Mouse (Mus musculus) gastrocnemius, adult 2 months (tissue): ENCODE data around the gene Fam20a. TPM values are rescaled to one million over a fixed set of nuclear protein-coding genes. Genes with fewer than 3 reads are reported as not detected.
A peak's percentile ranks its signal among the peaks of the same experiment; 100 is the strongest.

ENCODE experiments used
- DNase-seq: peaks from one replicate; pipeline ENCODE4 v3.0.0; 2022
- H3K27ac ChIP-seq: fragments of 200-600 bp; 2 replicates; pipeline ENCODE4 v1.8.1; 2022; ENCODE audit warnings: mild to moderate bottlenecking
- H3K4me3 ChIP-seq: fragments of 200-600 bp; 2 replicates; pipeline ENCODE4 v1.8.1; 2022; ENCODE audit warnings: mild to moderate bottlenecking, moderate library complexity
- CTCF ChIP-seq: fragments of 200-600 bp; IDR thresholded peaks from 2 replicates; pipeline ENCODE4 v1.8.1; 2022; ENCODE audit warnings: antibody characterized with exemption, mild to moderate bottlenecking, moderate library complexity
- intact Hi-C: fragments of 180-260 bp; cut with DNase I; formaldehyde crosslinking; loops from one replicate; pipeline ENCODE4 v1.15.1; 2025
- total RNA-seq, 2 experiments: library from RNA; stranded (reverse); gene quantifications; 2 replicates each; pipeline ENCODE4 v1.2.3; 2021

Gene Fam20a
- total RNA-seq, 2 experiments from 2014 or later: 1.2 to 2.7 TPM

DNA sequence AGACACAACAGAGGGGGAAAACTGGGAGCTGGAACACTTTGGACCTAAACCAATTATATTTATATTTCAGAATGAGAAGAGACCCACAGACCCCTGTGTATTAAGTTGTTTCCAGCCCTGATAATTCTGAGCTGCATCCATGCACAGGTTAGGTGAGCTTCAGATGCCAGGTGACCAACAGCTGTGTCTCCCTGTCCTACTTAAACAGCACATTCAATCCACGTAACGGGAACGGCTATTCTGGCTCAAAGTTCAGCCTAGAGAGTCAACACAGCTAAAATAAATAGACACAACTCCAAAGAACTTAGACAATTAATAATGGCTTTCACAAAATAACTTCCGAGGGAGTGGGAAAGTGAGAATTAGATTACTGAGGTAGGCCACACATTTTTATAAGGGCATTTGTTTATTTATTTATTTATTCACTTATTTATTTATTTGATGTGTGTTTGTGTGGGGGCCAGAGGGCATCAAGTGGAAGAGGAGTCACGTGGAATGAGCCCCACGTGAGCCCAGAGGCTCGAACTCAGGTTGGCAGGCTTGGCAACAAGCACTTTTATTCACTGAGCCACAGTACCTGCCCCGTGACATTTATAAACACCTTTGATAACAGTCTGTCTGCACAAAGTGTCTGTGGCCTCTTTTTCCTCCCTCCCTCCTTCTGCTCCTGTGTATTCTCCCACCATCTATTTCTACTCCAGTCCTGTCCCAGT is 10.8 kb upstream of the Fam20a start:
- Histone ChIP-seq H3K4me3 (no peak overlapping the region), H3K27ac (no peak overlapping the region)
- TF ChIP-seq CTCF: no peak
- no peak for DNase-seq
- intact Hi-C loops: no loop called here

DNA sequence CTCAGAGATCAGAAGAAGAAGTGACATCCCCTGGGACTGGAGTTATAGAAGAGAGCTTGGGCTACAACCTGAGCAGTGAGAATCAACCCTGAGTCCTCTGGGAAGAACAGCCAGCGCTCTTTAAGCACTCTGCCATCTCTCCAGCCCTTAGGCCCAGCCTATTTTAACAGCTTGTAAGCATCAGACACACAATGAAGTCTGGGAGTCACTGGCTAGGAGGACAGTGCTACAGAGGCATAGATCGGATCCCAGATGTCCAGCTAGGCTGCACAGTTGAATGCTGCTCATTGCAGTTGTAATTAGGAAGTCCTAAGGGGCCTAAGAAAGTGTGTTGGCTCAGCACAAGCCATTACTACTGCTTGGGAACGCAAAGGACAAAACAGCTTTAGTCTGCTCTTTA is 6.3 kb upstream of the Fam20a start:
- intact Hi-C loops: no loop called here
- Histone ChIP-seq H3K4me3 (no peak overlapping the region), H3K27ac (no peak overlapping the region)
- no peak for TF ChIP-seq CTCF
- DNase-seq: no peak

DNA sequence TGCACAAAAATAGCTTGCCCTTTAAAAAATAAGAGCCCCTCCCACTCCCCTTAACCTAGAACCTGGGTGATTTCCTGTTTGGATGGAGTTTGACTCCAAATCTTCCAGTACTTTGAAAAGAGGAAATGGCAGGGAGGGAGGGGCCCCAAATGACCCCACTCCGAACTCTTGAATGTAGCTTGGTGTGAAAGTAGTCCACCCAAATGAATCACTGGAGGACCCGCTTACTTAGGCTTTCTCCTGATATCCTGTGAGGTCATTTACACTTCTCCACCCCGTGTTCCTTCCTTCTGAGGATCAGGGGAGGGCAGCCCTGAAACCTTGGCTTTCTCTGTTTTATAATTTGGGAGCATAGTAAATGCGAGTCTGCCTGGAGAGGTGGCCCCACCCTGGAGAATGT is 632 bp upstream of the Fam20a start:
- intact Hi-C loops: loop anchor here (5.0 kb wide), 1 partner anchor 50 kb away; no protein-coding TSS in a partner anchor
- no peak for TF ChIP-seq CTCF
- Histone ChIP-seq H3K27ac (peak overlapping the region; percentile 90), H3K4me3 (peak overlapping the region; percentile 82)
- DNase-seq: peak; percentile 50

DNA sequence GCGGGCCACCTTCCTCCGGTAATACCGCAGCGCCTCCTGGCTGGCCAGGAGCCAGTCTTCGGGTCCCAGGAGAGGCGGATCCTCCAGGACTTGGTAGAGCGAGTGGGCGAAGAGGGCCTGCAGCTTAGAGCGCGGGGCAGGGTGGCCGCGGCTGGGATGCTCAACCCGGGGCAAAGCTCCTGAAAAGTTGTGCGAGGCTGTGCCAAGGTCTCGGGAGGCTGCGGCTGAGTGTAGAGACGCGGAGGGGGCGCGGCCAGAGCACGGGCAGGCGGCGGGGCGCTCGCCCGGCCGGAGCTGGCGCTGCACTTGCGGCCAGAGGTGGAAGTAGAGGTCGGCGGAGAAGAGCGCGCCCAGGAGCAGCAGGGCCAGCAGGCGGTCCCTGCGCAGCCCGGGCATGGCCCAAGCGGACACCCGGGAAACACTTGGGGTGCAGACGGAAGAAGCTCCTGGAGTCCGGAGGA is 729 bp downstream of the Fam20a start:
- H3K4me3 ChIP-seq: peak overlapping the region; percentile 82
- peak; percentile 73 for DNase-seq
- TF ChIP-seq CTCF: peak; percentile 25
- H3K27ac ChIP-seq: peak overlapping the region; percentile 90
- intact Hi-C loops: loop anchor here (5.0 kb wide), 1 partner anchor 49 kb away; no protein-coding TSS in a partner anchor

DNA sequence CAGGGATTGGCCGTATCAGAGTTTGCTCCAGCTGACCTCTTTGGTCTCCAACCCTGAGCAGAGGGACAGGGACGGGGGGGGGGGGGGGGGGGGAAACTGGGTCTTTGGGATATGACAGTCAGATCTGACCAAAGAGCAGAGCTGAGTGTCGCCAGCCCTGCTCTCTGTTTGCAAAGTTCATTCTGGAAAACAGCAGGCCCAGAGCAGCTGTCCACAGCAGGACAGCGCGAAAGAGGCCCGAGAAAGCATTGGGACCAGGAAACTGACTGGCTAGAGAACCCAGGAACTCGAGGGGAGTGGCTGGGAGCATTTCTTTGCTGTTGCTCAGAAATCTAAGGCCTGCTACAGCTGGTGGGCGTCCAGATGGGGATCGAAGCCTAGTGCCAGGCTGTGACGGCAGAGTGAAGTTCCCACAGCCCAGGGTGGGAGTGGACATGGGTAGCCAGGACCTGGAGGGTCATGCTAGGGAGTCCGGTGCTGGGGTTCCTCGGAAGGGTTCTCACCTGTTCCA is 1.2 kb downstream of the Fam20a start:
- no peak for TF ChIP-seq CTCF
- DNase-seq: peak; percentile 63
- peak overlapping the region; percentile 82 for H3K4me3 ChIP-seq
- intact Hi-C loops: loop anchor here (5.0 kb wide), 1 partner anchor 49 kb away; no protein-coding TSS in a partner anchor
- H3K27ac ChIP-seq: peak overlapping the region; percentile 90

DNA sequence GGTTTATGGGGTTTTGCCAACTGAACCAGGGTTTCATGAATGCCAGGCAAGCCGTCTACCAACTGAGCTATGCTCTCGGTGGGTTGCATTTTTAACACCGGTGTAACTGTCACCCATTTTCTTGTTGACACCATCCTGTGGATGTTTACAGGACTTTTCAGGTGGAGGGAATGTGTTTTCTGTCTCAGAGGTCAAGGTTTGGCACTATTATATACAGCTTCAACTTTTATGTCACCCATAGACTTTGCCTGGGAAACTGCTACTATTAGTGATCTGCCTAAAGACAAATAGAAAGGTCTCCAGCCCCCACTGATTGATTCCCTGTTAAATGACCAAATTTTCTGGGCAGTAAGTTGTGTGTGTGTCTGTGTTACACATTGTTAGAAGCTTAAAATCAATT is 2.7 kb downstream of the Fam20a start:
- intact Hi-C loops: no loop called here
- Histone ChIP-seq H3K4me3 (peak overlapping the region; percentile 82), H3K27ac (peak overlapping the region; percentile 12; the same call in 1 of the 2 replicates)
- DNase-seq: no peak
- no peak for TF ChIP-seq CTCF

DNA sequence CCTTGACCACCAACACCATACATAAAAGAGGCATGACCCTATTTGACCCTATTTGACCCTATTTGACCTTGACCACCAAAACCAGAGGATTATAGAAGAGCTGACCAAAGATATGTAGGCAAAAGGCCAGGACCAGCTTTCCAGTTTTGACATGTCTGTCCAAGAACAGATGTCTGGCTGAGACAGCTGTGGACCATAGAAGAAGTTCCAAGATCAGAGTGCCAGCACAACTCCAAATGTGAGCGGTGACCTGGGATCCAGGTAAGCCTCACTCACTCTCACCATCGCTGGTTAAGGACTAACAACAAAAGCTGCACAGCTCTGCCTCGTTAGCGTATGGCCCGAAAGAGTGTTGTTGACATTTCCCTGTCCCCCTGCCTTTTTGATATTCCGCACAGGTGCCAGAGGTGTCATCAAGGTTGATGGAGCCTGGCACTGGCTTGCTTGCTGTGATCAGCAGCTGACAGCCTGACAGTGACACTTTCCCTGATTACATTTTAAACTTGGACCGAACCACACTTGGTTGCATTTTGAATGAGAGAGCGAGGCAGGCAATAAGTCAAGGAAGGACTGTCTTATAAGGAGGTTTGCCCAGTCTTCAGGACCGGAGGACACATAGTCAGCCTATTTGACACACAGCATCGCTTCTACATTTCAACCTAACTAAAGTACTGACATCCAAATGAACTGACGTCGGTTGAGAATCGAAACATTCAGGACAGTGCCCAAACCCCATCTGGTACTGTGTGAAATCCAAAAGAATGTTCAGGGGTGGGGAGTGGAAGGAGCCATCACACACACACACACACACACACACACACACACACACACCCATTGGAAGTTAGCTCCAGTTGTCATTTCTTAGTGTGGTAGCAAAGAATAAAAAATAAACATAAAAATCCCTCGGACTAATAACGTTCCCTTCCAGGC is 3.8 kb downstream of the Fam20a start:
- H3K4me3 ChIP-seq: peak overlapping the region; percentile 24
- intact Hi-C loops: no loop called here
- no peak for DNase-seq
- peak overlapping the region; percentile 56 for H3K27ac ChIP-seq
- TF ChIP-seq CTCF: no peak

DNA sequence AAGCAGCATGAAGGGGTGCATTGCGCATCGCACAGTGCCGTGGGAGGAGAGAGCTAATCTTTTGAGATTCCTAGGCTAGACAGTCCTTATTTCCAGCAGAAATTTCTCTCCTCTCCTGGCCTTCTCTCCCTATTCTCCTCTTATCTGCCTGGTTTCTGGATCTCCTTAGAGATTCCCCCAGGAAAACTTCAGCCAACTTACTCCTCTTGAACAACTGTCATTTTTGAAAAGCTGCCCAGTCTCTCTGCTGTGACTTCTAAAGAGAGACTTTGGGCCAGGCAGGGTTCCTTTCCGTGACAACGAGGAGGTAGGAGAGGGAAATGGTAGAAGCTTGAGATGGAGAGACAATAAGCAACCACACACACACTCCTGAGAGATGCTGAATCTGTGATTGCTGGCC is 4.6 kb downstream of the Fam20a start:
- intact Hi-C loops: no loop called here
- H3K27ac ChIP-seq: peak overlapping the region; percentile 56
- no peak for TF ChIP-seq CTCF
- DNase-seq: no peak
- H3K4me3 ChIP-seq: no peak overlapping the region

DNA sequence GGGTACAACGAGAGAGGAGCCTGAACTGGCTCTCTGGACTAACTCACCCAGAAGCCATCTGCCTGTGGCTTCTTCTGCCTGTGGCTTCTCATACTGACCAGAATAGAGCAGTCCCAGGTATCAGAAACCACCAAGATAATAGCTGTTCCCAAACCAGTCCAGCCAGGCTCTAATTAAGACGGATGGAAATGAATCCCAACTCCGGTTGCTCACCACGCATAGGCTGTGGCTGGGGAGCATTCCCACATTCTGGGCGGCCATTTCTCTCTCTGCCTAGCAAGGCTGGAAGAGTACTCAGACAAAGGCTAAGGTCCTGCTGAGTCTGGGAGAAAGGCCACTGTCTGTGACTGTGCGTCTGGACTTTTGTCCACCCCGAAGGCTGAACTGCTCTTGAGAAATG is 5.1 kb downstream of the Fam20a start:
- Histone ChIP-seq H3K27ac (peak overlapping the region; percentile 56; the same call in 1 of the 2 replicates), H3K4me3 (no peak overlapping the region)
- intact Hi-C loops: no loop called here
- no peak for DNase-seq
- no peak for TF ChIP-seq CTCF

DNA sequence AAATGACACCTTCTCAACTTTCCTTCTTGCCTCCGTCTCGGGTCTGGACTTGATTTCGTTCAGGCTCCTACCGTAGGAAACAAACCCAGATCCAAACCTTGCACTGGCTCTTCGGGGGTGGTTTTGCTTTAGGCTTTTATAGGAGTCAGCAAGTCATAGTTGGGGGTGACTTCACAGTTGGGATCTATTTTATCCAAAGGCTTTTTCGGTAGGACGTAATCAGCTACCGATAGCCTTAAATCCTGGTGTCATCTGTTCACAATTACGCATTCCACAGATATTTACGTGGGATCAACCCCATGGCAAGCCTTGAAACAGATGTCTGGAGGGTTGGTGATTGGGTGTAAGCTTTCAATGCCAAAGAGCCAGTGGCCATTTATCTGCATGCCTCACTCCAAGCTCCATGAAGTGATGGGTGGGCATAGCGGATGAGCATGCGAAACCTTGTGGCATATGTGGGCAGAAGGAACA is 6.7 kb downstream of the Fam20a start:
- TF ChIP-seq CTCF: no peak
- intact Hi-C loops: no loop called here
- no peak for DNase-seq
- H3K27ac ChIP-seq: peak overlapping the region; percentile 29
- H3K4me3 ChIP-seq: no peak overlapping the region

DNA sequence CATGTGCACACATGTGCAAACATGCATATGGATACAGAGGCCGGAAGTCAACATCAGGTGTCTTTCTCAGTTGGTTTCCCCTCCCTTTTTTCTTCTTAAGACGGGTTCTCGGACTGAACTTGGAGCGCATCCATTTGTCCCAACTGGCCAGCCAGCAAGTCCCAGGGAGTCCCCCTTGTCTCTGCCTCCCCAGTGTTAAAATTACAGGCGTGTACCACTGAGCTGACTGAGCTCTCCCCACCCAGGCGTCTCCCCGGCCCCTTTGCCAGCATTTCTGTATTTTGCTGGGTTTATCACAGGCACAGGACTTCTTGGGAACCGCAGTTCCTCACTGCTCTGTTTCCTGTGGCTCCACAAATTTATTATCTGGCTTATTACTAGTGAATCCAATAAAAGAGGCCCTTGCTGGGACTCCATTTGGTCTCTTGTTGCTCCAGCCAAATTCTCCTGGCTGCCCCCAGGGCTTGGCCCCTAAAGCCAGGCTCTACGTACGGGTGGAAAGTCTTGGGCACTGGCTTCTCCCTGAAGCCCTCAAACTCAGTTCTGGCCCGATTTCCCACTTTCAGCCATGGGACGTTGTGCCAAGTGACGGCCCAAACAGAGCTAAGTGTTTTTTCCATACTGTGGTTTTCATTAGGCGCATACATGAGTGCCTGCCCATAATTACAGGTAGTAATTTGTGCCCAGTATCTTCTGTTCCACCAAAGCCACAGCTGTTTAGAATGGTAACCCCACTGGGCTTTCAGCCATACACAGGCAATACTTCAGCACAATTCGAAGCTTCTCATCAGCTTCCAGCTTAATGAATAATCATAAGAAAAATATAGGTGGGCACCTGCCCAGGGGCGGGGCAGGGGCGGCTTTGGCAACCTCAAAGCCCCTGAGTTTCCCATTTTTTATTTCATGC is 7.5 kb downstream of the Fam20a start:
- Histone ChIP-seq H3K4me3 (peak overlapping the region; percentile 13; the same call in 1 of the 2 replicates), H3K27ac (peak overlapping the region; percentile 29)
- peak; percentile 52 for DNase-seq
- intact Hi-C loops: no loop called here
- no peak for TF ChIP-seq CTCF

DNA sequence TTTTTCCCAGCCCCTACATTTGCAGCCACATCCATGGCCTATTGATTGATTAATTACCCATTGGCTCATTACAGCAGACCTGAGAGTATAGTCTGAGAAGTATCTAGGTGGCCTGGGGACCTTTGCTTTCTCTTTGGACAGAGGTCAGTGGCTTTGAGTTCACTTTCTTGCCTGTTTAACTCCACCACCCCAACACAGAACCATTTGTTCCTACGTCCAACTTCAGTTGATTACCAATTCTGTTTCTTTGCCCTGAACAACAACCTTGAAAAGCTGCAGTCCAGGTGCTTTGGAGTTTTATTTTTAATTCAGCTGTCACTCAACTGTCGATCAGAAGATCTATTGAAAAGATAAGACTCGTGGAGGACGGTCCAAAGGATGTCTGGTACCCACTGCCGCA is 12.6 kb downstream of the Fam20a start:
- intact Hi-C loops: no loop called here
- Histone ChIP-seq H3K4me3 (no peak overlapping the region), H3K27ac (no peak overlapping the region)
- TF ChIP-seq CTCF: no peak
- DNase-seq: no peak
